Mouse (Mus musculus): ENCODE measurements around the gene Mcm10.

DNA sequence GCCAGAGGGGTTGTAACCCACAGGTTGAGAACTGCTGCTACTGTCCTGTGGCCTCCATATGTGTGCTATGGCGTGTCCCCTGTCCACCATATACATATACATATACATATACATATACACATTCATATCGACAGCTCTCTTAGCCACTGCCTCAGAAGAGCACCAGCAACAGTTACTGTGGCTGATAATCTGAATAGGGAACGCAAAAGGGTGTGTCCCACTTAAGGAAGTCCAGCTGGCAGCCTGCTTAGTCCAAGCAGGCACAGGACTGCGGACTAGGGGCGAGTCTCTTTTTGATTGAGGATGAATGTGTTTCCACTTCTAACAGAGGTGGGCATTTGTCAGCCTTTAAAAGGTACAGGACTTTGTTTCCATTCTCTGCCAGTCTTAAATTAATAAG lies 29.3 kb upstream of the Mcm10 start:
- no peak for TF ChIP-seq POLR2A (IDR thresholded peaks at IDR 0.05; ENCODE audit: insufficient read depth, low read depth, low read length)
- no peak for TF ChIP-seq CTCF (IDR thresholded peaks at IDR 0.05; ENCODE audit: insufficient read depth, low read depth, low read length)
